Mouse (Mus musculus): ENCODE data around the gene Gpc6.
"Not testable (repeated sequence)": the region's sequence is repeated elsewhere in the genome, so short reads cannot be mapped to it uniquely, and the experiment has no call there.

Gpc6 gene

DNA sequence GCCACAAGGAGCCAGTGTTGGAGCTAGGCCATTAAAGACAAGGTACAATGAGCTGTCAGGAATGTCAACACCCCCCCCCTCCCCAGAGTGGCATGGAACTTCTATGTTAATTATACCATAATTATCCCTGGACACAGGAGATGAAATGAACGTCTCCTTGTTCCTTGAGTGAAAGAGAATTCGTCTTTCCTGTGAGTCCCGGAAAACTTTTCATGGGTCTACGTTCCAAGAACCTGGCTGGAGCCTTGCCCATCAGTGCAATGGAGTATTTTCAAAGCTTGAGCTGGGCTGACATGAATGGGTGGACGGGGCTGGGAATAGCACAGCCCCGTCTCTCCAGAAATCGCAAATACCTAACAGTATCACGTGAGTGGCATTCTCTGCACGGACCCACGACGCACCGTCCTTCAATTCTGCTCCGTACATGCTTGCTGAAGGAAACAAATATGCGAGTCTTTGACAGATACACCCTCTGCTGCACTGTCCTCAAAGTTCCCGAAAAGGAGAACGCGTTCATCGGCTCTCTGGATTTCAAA lies 444.3 kb downstream of the Gpc6 start:
- DNase-seq (ENCODE audit: low read depth) = no peak

GRCm38 (mm10) chr14:117376822-117377376 lies 451.8 kb downstream of the Gpc6 start:
- DNase-seq (ENCODE audit: low read depth) = no peak

DNA sequence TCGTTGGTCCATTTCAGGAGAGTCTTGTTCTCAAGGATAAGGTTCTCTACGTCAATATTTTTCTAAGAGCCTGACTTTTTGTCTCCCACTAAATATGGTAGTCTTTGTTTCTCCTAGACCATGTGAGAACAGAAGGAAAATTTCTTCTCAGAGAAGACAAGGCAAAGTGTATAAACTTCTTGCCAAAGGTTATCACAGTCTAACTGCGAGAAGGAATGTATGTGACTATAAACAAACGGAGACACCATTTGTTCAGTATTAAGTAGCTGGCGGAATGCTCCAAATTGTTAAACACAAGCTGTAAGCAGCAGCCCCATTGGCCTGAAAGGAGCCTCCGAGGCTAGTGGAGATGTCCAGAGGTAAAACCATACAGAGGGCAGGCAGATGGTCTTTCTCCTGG lies 454.9 kb downstream of the Gpc6 start:
- no peak for DNase-seq (ENCODE audit: low read depth)

DNA sequence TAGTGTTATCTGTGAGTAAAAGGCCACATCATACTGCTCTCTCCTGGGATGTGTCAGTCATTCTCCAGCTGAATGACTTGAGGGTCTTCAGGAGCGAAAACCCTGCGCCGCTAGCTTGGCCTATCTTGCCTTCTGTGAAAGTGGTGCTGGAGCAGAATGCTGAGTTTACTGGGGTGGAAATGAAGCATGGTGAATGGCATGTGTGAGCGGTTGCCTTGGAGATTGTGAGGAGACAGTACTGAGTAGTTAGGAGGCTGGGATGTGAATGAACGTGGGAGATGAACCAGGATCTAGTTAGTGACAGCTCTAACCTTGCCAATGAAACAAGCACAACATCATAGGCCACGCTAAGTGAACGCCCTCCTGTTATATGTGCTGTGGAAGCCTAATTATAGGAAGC lies 458.1 kb downstream of the Gpc6 start:
- no peak for DNase-seq (ENCODE audit: low read depth)

- DNase-seq (ENCODE audit: low read depth) = peak; percentile 40
These were observed 459.1 kb downstream of the Gpc6 start for GRCm38 (mm10) chr14:117384096-117384770.

- DNase-seq (ENCODE audit: low read depth) = no peak
These were observed 460.7 kb downstream of the Gpc6 start for GRCm38 (mm10) chr14:117385731-117386270.

GRCm38 (mm10) chr14:117390794-117391320 lies 465.7 kb downstream of the Gpc6 start:
- peak; percentile 16 for DNase-seq (ENCODE audit: low read depth)

DNA sequence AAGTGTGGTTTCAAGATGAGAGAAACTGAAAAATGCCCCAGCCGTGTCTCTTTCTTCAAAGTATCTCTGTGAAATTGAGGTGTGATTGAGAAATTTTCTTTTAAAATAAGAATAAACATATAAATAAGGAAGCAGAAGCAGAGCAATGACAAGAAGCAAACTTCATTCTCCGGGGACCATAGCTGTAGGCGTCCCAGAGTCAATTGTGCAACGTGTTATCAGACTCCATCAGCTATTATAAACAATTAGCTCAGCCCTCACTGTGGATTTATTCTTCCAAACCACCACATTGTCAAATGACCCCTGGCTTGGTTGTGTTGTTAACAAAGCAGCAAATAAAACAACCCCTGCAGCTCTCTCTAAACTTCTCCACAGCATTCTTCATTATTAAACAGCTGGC lies 466.3 kb downstream of the Gpc6 start:
- DNase-seq (ENCODE audit: low read depth) = no peak

DNA sequence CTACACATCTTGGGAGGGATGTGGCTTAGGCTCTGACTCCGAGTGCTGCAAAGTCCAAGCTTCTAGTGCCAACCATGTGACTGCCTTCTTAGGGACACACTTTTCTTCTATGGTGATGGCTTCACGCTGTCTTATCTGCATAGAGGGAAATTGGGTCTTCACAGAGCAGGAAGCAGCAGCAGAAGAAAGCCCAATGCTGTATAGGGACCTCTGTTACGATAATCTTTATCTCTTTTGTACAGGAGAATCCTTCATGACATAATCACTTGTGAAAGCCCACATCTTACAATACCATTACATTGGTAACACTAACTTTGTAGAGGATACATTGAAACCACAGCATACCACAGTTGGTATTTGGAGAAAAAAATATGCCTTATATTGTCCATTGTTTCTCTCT lies 472.1 kb downstream of the Gpc6 start:
- DNase-seq (ENCODE audit: low read depth) = no peak

DNA sequence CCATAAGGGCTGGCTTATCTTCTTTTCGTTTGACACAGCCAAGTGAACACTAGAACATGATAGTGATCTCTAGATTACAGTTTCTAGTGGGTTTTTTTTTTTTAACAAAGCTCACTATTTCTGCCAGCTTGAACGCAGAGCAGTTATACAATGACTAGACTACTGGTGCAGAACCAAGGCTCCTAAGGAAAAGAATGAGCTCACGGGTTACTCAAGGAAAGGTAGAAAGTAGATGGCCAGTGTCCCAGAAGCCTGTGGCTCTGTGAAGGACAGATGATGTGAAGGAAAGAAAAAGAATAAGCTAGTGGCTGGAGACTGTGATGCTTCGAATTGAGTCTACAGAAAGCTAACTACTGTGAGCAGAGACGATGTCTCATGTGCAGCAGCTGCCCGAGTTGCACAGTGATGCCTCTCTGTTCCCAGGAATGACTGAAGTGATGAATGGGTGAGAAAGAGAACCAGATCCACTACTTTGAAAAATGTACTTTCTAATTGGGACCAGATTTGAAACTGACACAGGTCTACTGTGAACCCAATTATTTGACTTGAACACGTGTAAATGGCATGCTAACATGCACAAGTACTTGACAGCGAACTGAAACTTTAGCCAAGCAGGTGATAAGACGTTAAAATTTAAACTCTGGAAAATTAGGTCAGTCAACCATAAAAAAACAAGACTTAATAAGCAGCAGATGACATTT lies 482.9 kb downstream of the Gpc6 start:
- DNase-seq (ENCODE audit: low read depth) = no peak

DNA sequence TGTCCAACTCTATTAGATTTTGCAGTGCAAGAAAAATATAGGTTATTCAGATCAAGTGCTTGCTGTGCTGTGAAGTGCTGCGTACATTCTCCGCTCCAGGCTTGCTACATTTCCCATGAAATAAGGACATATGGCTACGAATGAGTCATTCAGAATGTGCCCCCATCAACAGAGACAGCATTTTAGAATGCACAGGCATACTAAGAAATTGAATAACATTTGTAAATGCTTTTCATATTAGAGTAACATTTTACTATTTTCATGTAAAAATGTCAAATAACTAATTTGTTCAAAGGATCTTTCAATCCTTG lies 483.4 kb downstream of the Gpc6 start:
- no peak for DNase-seq (ENCODE audit: low read depth)

- DNase-seq (ENCODE audit: low read depth) = no peak
These were observed 484.7 kb downstream of the Gpc6 start for GRCm38 (mm10) chr14:117409778-117410177.

DNA sequence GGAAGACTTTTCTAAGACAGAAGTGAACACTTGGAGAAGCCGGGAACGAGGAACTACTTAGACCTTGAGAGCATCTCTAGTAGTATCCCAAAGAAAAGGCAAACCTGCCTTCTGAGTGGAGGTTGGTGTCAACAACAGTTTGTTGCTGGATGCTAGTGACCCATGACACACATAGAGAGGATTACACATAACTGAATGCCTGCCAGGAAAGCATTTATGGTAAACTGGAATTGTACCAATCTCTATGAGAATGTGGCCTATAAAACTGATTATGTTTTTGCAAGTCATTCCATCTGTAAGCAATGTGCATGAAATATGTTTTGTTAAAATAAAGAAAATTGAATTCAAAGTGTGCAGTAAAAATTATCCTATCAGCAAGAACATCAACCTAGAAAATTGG lies 485.4 kb downstream of the Gpc6 start:
- DNase-seq (ENCODE audit: low read depth) = no peak

DNA sequence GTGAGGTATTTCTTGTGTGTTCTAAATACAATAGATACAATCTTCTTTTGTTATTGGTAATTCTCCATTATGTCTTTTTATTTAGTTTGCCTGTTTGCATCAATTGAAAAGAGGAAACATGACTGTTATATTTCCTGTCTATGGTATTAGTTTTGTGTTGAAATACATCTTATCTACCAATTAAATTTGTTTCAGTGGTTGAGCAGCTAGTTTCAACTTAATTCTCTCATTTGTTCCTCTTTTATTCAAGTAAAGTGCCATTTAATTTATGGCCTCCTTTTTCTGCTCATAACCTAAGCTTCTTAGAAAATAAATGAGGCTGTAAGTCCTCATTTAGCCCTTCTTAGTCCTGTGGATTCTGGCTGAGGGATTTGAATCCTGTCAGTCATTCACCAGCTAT lies 489.9 kb downstream of the Gpc6 start:
- DNase-seq (ENCODE audit: low read depth) = no peak

GRCm38 (mm10) chr14:117419561-117420218 lies 494.6 kb downstream of the Gpc6 start:
- DNase-seq (ENCODE audit: low read depth) = no peak

DNA sequence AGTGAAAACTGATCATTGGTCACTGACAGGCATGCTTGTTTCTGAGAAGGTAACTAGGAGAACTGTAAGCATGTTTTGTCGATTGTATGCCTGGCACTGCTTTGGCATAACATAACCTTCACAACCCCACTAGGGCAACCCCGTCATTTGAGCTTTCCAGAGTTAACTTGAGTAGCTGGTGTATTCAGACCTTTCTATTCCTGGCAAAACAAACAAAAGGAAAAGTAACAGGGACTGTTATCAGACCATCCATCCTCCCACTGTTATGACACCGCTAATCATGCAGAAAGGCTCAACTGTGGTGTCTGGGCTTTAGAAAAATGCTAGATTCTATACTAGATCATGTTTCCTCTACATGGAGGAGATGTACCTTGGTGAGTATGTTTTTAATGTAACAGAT lies 496.1 kb downstream of the Gpc6 start:
- DNase-seq (ENCODE audit: low read depth) = no peak

GRCm38 (mm10) chr14:117426116-117426515 lies 501.0 kb downstream of the Gpc6 start:
- DNase-seq (ENCODE audit: low read depth) = no peak

GRCm38 (mm10) chr14:117427776-117428175 lies 502.7 kb downstream of the Gpc6 start:
- no peak for DNase-seq (ENCODE audit: low read depth)

- no peak for DNase-seq (ENCODE audit: low read depth)
These were observed 510.6 kb downstream of the Gpc6 start for GRCm38 (mm10) chr14:117435739-117436138.

DNA sequence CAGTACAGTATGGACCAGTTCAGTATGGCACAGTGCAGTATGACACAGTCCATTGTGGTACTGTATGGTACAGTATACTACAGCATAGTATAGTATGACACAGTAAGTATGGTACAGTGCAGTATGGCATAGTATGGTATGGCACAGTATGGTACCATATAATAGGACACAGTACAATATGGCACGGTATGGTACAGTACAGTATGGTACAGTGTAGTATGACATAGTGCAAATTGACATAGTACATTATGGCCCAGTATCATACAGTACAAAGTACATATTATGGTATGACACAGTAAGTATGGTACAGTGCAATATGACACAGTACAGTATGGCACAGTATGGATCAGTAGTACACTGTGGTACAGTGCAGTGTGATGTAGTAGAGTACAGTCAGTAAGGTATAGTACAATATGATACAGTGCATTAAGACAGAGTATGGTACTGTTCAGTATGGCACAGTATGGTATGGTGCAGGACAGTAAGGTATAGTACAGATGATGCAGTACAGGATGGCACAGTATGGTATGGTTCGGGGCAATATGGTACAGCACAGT lies 521.6 kb downstream of the Gpc6 start:
- DNase-seq (ENCODE audit: low read depth) = not testable (repeated sequence)

DNA sequence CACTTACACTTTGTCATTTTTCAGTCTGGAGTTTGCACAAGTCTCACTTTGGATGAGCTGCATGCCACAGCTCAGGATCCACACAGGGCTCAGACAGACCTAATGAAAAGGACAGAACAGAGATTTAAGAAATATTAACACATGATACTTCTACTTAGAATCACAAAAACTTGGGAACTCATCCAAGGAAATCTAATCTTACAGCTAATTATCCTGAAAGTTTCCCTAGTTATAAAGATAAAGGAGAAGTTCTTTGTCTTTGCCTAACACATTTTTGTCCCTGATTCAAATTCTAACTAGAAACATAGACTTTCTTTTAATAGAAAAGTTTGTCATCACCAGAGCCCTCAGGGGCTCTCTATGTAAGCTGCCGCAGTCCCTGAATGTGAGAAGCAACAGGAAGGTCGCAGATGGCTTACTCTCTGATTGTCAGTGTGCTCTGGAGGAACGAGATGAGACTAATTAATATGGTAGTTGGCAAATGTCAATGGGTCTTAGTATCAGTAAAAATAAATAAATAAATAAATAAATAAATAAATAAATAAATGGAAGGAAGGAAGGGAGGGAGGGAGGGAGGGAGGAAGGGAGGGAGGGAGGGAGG lies 526.4 kb downstream of the Gpc6 start:
- no peak for DNase-seq (ENCODE audit: low read depth)

- DNase-seq (ENCODE audit: low read depth) = no peak
These were observed 527.0 kb downstream of the Gpc6 start for GRCm38 (mm10) chr14:117452150-117452549.

Measured in fibroblast of lung, adult 2 months (primary cell).